Mouse (Mus musculus) embryo, embryonic 9.5 days (tissue): ENCODE data around the gene Rpl3.

Source experiments
- DNase-seq: peaks from one replicate; pipeline ENCODE4 v3.0.0-alpha.2; 2017; ENCODE audit errors: extremely low spot score

The Rpl3 gene

DNA sequence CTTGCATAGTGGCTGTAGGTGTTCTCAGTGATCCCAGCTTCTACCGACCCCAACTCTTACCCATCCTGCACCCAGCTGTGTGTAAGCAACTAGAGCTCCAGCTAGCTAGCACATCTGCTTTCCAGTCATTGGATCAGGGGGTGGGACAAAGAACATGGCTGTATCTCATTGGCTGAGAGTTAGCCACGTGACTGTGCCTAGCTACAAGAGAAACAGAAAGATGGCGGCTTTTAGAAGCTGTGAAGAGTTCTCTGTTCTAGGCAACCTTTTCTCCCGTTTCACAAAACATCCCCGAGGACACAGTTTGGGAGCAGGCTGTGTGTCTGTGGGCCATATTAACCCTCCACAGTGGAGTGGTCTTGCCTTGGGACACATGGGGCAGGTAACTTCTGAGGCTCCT is 23.6 kb upstream of the Rpl3 start:
- no peak for DNase-seq

DNA sequence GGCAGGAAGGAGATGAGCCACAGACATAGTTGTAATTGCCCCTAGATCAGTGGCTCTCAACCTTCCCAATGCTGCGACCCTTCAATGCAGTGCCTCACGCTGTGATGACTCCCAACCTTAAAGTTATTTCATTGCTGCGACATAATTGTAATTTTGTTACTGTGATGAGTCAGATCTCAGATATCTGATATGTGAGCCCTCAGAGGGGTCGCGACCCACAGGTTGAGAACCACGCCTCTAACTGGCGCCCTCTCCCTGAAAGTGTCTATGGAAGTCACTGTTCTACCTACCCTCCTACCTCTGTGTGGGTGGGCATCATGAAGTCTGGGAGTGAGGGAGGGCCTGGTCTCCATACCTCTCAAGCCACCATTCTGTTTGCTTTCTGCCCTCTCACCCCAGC is 22.7 kb upstream of the Rpl3 start:
- no peak for DNase-seq

DNA sequence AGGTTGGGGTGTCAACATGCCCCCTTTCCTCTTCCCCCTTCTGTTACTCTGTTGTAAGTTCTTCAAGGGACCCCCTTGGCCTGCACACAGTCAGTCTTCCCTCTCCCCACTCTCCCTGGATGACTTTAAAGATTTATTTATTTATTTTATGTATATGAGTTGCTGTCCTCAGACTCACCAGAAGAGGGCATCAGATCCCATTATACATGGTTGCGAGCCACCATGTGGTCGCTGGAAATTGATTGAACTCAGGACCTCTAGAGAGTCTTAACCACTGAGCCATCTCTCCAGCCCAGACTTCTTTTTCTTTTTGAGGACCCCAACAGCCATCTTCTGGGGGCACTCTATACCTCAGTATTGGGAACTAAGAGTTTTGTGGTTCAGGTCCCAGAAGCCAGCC is 20.8 kb upstream of the Rpl3 start:
- DNase-seq = no peak

DNA sequence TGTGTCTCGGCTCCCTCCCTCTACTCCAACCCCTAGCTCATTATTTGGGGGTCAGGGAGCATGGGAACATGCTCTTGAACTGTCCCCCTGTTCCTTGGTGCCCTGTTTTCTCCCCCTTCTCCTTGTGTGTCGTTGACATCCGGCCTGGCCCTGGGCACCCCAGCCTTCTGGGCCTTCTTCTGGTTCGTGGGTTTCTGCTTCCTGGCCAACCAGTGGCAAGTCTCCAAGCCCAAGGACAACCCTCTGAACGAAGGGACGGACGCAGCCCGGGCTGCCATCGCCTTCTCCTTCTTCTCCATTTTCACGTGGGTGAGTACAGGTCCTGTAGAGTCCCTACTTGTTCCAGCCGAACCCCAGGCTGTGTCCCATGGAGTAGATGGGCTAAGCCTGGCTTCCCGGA is 19.8 kb upstream of the Rpl3 start:
- no peak for DNase-seq

DNA sequence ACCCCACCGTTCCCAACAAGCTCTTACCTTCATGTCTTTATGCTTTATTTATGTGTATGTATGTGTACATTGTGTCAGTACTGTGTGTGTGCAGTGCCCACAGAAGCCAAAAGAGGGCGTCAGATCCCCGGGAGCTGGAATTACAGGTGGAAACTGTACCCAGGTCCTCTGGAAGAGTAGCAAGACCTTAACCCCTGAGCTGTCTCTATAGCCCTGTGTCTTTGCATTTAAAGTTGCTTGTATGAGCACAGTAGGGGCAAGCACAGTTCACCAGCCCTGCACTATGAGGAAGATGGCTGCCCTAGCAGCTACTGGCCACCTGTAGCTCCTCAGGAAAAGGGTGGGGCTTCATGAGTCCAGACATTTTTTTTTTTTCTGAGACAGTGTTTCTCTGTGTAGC is 15.9 kb upstream of the Rpl3 start:
- DNase-seq = no peak

DNA sequence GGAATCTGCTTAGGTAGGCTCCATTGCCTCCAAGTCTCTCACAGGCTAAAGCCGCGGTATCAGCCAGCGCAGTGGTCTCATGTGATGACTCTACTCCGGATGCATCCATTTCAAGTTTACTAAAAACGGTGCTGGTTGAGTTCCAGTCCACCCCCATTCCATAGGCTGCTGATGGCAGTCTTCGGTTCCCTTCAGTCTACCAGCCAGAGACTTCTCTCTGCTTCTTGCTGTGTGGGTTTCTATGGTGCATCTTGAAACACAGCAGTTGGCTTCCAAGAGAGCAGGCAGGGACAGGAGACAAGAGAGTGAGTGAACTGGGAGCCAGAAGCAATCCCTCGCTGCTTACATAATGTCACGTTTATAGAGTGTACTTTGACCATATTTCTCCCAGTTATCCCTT is 15.5 kb upstream of the Rpl3 start:
- no peak for DNase-seq

DNA sequence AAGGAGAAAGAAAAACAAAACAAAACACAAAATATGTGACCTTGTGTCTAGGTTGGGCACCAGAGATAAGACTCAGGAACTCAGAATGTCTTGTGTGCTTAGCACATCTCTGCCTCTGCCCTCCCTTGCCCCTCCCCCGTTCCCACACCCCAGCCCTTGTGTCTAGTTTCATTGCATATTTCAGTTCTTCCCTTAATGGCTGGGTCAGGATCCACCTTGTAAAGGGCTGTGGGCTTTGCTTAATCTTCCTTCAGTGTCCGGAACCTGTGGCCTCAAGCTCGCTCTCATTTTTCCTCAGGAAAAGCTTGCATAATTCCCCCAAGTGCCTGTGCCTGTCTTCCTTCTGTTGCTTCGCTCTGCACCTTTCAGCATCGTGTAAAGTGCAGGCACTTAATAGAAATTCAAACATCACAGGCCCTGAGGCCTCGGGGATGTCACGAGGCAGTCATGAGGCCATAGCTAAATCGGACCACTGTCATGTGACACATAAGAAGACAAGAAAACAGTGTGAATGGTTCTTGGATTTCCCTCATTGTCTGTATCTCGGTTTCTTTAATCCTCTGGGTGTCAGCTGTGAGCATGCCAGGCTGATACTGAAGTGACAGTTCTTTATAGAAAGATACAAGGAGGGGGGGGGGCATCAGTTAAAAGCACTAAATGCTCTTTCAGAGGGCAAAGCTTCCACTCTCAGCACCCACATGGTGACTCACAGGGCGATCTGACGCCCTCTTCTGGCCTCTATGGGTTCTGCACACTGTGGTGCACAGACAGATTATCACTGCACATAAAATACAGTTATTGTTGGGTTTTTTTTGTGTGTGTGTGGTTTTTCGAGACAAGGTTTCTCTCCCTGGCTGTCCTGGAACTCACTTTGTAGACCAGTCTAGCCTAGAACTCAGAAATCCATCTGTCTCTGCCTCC is 14.1 kb upstream of the Rpl3 start:
- DNase-seq = no peak

DNA sequence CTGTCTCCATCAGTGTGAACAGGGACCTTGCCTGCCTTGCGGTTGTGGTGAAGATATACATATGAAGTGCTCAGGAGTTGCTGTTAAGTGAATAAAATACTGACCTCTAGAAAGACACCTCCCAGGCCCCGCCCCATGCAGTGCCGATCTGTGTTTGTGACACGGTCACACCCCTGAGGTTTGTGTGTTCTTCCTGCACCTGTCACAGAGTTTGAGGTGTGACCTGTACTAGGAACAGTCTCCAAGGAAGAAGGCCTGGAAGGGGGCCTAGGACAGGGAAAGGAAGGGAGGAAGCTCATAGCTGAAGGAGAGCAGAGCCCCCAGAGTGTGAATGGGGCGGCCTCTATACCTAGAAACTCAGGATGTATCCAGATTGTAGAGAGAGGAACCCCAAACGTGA is 10.8 kb upstream of the Rpl3 start:
- no peak for DNase-seq

DNA sequence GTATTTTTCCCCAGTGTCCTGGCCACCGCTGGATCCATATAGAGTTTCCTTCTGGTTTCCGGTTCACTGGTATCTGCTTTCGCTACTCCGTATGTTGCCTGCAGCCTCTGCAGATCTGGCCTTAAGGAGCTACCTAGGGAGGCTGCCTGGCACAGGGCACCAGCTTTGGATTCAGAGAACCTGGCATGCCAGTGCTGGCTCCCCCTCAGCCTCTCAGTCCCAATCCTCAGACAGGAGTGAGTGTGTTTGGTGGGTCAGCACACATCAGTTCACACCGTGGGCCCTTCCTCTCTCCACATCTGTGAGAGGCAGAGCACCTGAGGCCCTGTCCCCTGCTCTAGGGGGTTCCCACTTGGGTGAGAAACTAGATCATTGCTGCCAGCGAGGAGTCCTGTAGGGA is 9.8 kb upstream of the Rpl3 start:
- DNase-seq = no peak

DNA sequence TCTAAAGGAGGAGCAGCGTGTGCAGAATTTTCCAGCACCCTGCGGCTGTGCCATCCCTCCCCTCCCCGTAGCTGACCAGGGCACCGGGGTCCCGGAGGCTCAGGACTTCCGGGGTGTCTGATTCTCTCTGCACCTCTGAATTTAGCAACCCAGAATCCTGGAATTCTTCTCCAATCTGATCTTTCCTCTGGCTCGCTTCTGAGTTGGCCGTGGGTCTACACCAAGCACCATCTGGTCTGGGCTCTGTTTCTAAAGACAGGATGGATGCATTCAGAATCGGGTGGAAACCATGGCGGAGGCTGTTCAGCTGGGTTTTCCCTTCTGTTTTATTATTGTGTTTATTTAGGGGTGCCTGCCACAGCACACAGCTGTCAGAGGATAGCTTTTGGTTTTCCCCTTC is 9.2 kb upstream of the Rpl3 start:
- no peak for DNase-seq

DNA sequence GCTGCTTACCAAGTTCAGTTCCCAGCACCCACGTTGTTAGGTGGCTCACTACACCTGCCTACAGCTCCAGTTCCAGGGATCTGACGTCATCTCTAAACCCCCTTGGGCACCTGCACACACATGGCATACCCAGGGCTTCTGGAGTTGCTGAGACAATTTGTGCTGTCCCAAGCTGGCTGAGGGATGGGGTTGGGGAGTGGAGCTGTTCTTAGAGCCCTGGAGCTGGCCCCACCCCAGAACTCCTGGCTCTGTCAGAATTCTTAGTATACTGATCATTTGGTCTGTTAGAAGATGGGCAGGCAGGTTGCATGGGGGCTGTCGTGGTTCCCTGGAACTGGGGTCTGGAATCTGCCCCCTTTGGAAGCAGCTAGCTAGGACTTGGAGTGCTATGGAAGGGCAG is 8.5 kb upstream of the Rpl3 start:
- DNase-seq = no peak

DNA sequence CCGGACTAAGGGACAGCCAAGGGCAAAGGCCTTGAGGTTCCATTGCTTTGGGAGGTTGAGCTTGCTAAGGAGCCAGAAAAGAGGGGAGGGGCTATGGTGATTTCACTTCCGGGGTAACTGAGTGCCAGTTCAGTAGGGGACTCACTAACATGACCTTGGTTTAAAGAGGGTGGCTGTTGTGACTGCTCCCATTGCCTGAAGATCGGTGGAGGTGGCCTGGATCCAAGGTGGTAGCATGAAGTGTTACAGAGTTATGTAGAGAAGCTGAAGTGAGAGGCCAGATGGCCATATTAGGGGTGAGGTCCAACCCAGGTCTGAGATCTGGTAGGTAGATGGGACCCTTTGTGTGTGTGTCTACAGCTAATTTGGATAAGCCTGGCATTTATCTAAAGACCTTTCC is 7.8 kb upstream of the Rpl3 start:
- no peak for DNase-seq

DNA sequence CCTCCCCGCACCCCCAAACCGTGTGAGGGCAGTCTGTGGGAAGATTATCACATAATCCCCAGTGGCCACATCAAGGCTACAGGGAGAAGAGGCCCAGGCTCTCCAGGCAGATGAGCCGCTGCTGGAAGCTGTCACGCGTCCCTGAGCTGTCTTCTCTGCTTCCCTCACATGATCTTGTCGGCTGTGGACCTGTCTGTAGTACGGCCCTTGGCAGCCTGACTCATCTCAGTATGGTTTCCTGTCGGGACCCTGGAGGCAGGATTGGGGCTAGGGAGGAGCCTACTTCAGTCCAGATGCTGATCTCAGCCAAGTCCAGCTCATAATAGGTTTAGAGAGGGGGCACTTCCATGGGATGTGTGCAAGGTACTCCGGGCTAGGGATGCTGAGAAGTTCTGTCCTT is 7.1 kb upstream of the Rpl3 start:
- DNase-seq = no peak

DNA sequence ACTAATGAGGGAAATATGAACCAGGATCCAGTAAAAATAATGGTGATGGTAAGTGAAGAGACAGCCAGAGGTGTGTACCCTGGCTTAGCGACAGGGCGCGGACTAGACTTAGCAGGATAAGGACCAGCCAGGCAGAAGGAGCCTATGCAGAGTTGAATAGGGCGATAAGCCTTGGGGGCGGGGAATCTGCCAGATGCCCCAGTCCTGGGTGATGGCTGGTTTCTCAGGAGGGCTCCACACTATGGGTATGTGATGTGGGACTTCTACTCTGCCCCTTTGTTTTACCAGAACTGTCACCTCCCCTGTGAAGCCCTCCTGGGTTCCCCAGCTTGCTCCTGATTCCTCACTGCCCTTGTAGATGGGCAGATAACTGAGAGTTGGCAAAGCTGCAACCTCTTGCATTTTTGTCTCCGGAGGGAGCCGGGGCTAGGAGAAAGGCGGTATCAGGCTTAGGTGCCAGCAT is 6.4 kb upstream of the Rpl3 start:
- DNase-seq = no peak

DNA sequence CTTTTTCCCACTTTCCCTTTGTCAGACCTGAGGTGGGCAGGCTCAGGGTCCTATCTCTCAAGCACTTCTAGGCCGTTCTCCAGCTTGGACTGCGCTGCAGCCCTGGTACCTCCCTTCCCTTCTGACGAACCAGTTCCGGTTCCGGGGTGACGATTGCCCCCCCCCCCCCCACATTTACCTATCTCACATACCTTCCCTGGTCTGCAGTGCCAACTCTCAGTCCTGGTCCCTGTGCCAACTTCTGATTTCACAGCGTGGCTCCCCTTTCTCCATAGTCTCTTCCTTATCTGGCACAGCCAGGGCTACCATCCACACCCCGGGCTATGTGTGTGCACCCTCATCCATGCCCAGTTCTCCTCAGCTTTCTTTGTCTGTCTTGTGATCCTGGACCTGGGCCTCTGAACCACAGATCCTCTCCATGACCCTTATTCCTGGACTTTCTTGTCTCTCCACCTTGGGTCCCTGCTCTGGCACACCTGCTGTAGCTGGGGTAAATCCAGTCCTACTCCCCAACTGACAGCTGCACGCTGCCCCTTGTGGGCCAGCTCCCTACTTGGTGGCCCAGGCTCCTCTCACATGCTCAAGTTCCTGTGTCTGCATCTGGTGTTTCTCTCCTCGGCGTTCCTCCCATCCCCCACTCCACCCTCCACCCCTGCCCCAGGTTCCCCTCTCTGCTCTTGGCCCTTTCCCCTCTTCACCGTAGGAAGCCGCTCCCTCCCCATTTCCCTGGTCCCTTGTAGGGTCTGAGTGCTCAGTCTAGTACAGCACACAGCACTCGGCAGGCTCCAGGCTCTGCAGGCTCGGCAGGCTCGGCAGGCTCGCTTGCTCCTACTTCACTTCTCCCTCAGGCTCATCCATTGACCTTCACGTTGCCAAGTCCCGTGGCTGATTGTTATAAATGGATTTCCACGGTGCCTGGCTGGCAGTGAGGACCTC is 5.5 kb upstream of the Rpl3 start:
- peak; percentile 61 for DNase-seq

DNA sequence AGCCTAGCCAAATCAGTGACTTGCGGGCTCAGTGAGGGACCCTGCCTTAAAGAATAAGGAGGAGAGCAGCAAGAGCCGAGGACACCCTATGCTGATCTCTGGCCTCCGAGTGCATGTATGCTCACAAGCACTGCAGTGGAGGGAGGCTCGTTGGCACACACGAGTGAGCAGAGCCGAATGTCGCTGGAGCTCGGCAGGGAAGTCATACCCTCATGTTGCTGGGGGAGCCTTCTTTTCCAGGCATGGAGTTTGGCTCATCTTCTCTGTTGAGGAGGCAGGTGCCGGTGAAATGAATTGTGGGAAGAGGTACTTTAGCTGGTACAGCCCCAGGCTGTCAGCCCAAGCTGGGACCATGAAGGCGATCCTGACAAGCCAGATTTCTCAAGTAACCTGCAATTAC is 4.7 kb upstream of the Rpl3 start:
- DNase-seq = no peak

DNA sequence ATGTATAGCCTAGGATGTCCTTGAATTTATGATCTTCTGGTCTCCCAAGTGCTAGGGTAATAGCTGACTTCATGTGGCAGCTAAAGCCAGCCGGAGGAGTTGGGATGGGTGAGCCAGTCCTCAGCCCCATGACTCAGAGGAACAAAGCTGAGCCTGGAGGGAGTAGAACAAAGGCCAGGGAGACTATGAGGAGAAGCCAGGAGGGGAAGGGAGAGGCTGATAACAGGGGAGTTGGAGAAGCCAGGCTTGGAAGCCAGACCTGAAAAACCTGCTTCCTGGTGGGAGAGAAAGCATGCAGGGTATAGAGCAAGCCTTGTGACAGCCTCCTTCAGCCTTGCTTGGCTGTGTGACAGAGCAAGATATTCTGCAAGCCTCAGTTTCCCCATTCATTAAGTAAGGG is 3.9 kb upstream of the Rpl3 start:
- no peak for DNase-seq

DNA sequence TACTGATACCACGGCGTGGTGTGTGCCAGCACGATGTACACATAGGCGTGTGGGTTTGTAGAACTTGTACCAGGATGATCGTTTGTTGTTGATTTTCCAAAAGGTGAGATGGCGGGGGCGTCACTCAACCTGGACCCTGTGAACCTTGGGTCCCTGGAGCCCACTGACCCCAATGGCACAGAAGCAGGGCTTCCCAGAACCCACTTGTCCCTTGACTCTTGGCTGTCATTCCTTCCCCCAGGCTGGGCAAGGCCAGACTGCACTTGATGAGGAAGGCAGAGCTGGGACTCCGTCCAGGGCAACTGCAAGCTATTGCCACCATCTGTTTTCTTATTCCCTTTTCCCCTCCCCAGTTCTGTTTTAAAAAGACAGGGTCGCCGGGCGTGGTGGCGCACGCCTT is 2.5 kb upstream of the Rpl3 start:
- DNase-seq = no peak

DNA sequence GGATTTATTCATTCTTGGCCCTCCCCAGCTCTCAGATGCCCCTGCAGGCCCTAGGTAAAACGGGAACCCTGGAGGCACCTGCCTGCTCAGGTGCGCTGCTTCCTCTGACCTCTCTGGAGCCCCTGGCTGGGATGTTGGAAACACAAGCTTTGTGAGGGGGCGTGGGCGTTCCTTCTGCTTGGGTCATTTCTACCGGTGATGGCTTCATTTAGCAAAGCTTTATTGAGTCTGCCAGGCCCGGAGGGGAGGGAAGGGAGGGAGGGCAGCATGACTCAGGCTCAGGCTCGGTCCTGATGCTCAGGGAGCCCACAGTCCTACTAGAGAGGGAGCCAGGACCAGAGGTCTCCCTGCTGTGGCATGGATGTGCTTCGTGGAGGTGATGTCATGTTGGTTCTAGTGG is 931 bp upstream of the Rpl3 start:
- no peak for DNase-seq

DNA sequence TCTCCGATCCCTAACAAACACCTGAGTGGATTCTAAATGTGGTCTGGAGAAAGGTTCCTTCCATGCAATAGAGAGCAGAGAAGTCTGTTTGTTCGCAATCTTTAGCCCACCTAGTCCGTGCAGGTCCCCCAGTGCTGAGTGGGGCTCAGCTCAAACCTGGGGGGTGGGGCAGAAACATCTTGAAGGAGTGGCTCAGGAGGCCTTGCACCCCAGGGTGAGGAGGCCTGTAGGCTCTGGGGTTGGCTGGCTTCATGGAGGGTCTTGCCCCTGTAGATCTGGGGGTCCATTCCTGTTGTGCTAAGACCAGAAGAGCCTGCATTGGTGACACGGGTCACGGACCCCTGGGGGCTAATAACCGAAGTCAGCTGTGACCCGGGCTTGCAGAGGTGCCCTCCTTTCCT is 373 bp upstream of the Rpl3 start:
- no peak for DNase-seq

DNA sequence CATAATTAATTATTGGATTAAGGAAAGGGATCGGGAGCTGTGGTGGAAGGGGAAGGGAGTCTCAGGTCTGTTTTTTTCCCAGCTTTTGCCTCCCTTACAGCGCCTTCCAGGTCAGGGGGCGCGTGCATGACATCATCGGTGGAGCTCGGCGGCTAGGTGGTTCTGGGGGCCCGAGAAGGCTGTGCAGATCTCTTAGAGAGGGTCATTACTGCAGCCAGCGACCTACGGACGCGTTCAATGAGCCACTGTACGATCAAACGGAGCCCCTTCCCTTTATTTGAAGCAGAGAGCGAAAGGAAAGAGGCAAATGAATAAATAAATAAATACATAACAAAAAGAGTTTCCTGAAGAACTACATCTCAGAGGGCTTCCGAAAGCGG is 937 bp downstream of the Rpl3 start:
- no peak for DNase-seq

DNA sequence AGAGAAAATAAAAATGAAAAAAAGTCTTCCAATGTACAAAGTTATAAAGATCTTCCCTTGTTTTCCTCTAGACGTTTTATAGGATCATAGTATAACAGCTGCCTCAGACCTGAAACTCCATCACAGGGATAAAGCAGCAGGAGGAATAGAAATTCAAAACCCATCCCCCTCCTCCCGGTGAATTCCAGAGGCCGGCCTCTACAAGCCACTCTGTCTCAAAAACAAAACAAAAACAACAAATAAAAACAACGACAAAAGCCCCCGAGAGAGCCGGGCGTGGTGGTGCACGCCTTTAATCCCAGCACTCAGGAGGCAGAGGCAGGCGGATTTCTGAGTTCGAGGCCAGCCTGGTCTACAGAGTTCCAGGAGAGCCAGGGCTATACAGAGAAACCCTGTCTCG is 1.5 kb downstream of the Rpl3 start:
- no peak for DNase-seq

DNA sequence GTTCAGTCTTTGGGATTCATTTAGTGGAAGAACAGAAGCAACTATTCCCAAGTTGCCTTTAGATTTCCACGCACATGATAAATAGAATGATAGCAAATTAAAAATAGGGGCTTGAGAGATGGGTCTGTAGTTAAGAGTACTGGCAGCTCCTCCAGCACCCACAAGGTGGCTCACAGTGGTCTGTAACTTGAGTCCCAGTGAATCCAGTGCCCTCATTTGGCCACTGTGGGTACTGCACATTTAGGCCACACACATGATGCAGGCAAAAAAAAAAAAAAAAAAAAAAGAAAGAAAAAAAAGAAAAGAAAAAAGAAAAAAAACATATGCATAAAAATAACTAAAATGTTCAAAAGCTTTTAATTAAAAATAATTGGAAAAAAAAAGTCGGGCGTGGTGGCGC is 3.0 kb downstream of the Rpl3 start:
- DNase-seq = peak; percentile 83
